Mouse (Mus musculus) mature B cell (primary cell): Measurements from ENCODE around the gene Mgst2.

ENCODE experiments used
- in situ Hi-C: fragments of 300-500 bp; cut with MboI; formaldehyde crosslinking; loops from 2 replicates; pipeline ENCODE4 v1.14.3; 2019

The Mgst2 gene

GRCm38 (mm10) chr3:51701281-51701751 lies 41.2 kb downstream of the Mgst2 start:
- in situ Hi-C loops, result loop anchor here (10.0 kb wide), 1 partner anchor 493 kb away; no protein-coding TSS in a partner anchor

GRCm38 (mm10) chr3:51701950-51702349 lies 41.8 kb downstream of the Mgst2 start:
- in situ Hi-C loops, result loop anchor here (10.0 kb wide), 1 partner anchor 493 kb away; no protein-coding TSS in a partner anchor

GRCm38 (mm10) chr3:51702701-51703286 lies 42.6 kb downstream of the Mgst2 start:
- in situ Hi-C loops, result loop anchor here (10.0 kb wide), 1 partner anchor 492 kb away; no protein-coding TSS in a partner anchor

- in situ Hi-C loops, result loop anchor here (10.0 kb wide), 1 partner anchor 491 kb away; no protein-coding TSS in a partner anchor
These were observed 43.3 kb downstream of the Mgst2 start for GRCm38 (mm10) chr3:51703478-51703877.

GRCm38 (mm10) chr3:51705220-51705619 lies 45.1 kb downstream of the Mgst2 start:
- in situ Hi-C loops, result loop anchor here (10.0 kb wide), 1 partner anchor 490 kb away; no protein-coding TSS in a partner anchor

- in situ Hi-C loops, result loop anchor here (10.0 kb wide), 1 partner anchor 486 kb away; no protein-coding TSS in a partner anchor
These were observed 48.2 kb downstream of the Mgst2 start for GRCm38 (mm10) chr3:51708375-51708745.

GRCm38 (mm10) chr3:51708746-51709411 lies 48.7 kb downstream of the Mgst2 start:
- in situ Hi-C loops, result loop anchor here (10.0 kb wide), 1 partner anchor 486 kb away; no protein-coding TSS in a partner anchor

GRCm38 (mm10) chr3:51712382-51712781 lies 52.2 kb downstream of the Mgst2 start:
- in situ Hi-C loops, result no loop called here

GRCm38 (mm10) chr3:51713233-51713632 lies 53.1 kb downstream of the Mgst2 start:
- in situ Hi-C loops, result no loop called here

- in situ Hi-C loops, result no loop called here
These were observed 54.3 kb downstream of the Mgst2 start for GRCm38 (mm10) chr3:51714469-51714868.

GRCm38 (mm10) chr3:51717455-51717854 lies 57.3 kb downstream of the Mgst2 start:
- in situ Hi-C loops, result no loop called here

- in situ Hi-C loops, result no loop called here
These were observed 57.7 kb downstream of the Mgst2 start for GRCm38 (mm10) chr3:51717909-51718308.

GRCm38 (mm10) chr3:51719373-51719772 lies 59.2 kb downstream of the Mgst2 start:
- in situ Hi-C loops, result no loop called here

GRCm38 (mm10) chr3:51719982-51720381 lies 59.8 kb downstream of the Mgst2 start:
- in situ Hi-C loops, result no loop called here

GRCm38 (mm10) chr3:51726257-51726656 lies 66.1 kb downstream of the Mgst2 start:
- in situ Hi-C loops, result no loop called here

GRCm38 (mm10) chr3:51727487-51727886 lies 67.3 kb downstream of the Mgst2 start:
- in situ Hi-C loops, result no loop called here

GRCm38 (mm10) chr3:51727968-51728367 lies 67.8 kb downstream of the Mgst2 start:
- in situ Hi-C loops, result no loop called here

- in situ Hi-C loops, result no loop called here
These were observed 68.3 kb downstream of the Mgst2 start for GRCm38 (mm10) chr3:51728456-51728855.

- in situ Hi-C loops, result no loop called here
These were observed 69.2 kb downstream of the Mgst2 start for GRCm38 (mm10) chr3:51729109-51729918.

GRCm38 (mm10) chr3:51730662-51731061 lies 70.5 kb downstream of the Mgst2 start:
- in situ Hi-C loops, result no loop called here

- in situ Hi-C loops, result no loop called here
These were observed 71.9 kb downstream of the Mgst2 start for GRCm38 (mm10) chr3:51731949-51732636.
